Mouse (Mus musculus) cerebellum, adult 18-20 months (tissue): Measurements from ENCODE around the gene Gm20605.

Experiments used
- DNase-seq, 2 experiments: peaks; one replicate each; pipeline ENCODE4 v3.0.0; 2021

Gm20605 gene

DNA sequence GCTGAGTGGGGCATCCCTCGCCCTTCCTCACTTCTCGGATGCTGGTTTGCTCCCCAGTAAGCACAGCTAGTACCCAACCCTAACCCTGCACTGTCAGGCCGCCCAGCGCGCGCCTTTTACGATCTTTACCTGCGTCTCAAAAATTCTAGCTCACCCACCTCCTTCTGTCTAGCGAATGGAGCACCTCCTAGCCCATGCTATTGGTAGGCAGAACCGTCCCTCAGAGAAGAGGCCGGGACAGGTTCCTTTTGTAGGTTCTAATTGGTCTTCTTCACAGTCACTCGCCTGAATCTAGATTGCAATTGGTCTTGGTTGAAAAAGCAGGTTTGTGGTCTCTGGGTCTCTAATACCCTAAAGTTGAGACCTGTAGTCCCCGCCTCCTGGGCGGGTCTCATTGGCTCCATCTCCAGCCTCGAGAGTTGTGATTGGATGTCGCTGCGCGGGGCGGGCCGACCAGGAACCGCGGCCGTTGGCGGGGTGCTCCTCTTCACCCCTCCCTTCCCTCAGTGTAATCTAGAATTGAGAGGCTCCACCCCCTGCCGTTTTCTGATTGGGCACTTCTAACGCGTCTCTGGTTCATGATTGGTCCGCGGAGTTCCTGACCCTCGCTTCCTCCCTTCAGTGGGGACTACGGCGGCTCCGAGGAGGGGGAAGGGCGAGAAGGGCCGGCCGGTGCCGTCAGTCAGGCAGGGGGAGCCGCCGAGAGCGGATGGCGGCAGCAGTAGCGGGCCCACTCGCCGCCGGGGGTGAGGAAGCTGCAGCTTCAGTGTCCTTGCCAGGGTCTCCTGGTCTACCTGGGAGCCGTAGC, at the start of gene Gm20605, which contains the start of the genes Fbxo24 and Lrch4:
TSS of gene Gm20605 (plus strand) at position 678 of the 808 bp plus-strand sequence.
TSS of gene Fbxo24 (minus strand) at position 505 of the 808 bp plus-strand sequence.
TSS of gene Lrch4 (plus strand) at position 624 of the 808 bp plus-strand sequence.
- DNase-seq: peak; percentile 97 to 100

DNA sequence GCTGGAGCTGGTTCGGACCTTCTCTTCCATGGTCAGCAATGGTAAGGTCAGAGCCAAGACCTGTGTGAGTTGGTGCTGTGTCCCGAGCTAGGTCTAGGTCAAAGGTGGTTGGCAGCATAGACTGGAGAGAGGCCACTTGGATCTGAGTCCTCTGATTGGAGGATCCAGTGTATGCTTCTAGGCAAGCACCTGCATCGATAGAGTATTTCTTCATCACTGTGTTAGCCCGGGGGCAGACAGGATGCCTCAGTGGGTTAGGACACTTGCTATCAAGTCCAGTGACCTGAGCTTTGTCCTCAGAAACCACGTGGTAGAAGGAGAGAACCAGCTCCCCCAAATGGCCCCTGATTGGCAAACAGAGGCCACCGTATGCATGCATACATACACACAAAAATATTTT, 48.7 kb upstream of the Gm20605 start:
- no peak for DNase-seq

DNA sequence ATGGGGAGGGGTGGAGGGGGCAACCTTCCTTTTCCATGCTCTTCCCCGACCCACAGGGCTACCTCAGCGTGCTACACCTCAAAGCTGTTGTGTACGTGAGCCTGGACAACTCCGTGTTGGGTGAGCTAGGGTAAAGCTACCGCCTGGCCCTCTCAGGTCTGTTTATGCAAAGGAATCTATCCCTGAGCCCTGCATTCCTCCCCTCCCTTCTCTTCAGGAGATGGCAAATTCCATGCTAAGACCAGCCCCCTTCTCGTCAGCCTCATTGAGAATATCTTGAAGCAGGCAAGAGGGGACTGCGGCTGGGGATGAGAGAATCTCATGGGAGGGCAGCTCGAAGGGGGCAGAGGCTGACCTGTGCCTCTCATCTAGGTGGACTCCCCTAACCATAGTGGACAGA, 46.3 kb upstream of the Gm20605 start:
- no peak for DNase-seq

DNA sequence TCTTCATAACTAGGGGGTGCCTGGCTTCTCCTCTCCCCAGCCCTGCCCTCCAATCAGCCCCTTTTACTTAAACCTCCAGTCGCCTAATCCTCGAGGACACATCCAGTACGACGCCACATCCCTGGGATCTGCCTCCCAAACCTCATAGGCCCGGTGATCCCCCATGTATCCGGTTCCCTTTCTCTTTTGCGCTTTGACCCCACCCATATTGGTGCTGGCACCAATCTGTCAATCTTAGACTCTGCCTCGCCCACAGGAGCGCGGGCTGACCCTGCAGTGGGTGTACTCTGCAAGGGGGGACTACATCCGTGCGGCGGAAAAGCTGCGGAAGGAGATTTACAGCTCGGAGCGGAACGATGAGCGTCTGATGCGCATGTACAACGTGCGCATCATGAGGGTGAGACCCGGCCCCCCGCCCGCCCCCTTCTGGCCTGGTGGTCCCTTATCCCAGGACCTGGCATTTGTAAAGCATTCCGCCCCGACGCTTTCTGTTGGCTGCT, 45.3 kb upstream of the Gm20605 start:
- DNase-seq: no peak

DNA sequence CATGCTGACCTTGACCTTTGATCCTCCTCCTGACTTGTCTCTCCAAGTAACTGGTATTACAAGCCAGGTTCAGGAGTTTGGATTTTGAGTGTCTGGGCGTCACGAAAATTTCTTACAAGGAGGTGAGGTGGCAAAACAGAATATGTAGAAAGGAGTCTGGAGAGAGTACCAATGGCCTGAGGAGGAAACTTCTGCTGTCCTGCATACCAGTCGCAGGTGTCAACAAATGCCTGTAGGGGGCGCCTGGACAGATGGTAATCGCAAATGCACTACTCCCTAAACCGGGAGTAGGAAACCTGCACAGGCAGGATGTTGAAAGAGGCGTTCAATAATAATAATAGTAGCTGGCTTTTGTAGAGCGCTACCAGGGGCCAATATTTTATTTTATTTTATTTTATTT, 44.0 kb upstream of the Gm20605 start:
- peak; percentile 82 to 86 for DNase-seq

DNA sequence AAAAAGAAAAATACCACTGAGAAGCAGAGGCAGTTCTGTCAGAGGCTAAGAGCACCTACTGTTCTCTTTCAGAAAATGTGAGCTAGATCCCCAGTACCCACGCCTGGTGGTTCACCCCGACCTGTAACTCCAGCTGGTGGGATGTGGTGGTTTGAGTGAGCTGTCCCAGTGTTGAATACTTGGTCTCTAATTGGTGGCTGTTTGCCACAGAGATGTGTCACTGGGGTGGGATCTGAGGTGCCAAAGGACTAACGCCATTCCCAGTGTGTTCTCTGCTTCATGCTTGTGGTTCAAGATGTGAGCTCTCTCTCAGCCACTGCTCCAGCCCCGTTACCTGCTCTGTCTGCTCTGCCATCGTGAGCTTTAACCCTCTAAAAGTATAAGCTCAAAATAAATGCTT, 38.5 kb upstream of the Gm20605 start:
- DNase-seq: no peak

DNA sequence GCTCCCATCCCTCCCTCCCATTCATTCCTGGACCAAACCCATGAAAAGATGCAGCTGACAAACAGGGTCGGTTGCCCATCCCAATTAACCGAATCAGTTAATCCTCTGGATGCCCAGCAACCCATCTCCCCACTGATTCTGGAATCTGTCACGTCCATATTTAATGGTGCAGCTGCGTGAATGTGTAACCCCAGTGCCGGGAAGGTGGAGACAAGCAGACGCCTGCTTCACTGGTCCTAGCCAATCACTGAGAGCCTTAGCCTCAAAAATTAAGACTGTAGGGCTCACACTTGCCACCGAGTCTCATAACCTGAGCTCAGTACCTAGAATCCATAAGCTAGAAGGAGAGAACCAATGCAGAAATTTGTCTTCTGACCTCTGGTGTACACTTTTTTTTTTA, 33.1 kb upstream of the Gm20605 start:
- no peak for DNase-seq

DNA sequence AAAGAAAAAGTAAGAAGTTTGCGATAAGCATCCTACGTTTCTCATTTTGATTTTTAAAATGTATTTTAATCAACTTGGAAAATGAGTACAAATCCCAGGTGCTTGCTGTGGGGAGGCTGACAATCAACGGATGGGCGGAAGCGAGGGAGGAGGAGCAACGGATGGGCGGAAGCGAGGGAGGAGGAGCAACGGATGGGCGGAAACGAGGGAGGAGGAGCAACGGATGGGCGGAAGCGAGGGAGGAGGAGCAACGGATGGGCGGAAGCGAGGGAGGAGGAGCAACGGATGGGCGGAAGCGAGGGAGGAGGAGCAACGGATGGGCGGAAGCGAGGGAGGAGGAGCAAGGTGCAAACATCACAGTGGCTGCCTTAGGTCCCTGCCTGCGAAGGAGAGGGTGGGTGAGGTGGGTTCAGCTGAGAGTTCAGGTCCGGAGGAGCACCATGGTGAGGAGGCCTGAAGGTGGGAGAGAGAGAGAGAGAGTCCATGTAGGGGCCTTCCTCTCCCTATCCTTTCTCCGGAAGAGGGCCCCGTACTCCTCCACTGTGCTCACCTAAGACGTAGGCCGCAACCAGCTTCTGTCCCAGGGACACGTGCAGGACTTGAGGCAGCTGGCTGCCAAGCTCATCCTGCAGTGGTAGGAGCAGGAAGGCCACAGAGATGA, 32.2 kb upstream of the Gm20605 start:
- DNase-seq: no peak

DNA sequence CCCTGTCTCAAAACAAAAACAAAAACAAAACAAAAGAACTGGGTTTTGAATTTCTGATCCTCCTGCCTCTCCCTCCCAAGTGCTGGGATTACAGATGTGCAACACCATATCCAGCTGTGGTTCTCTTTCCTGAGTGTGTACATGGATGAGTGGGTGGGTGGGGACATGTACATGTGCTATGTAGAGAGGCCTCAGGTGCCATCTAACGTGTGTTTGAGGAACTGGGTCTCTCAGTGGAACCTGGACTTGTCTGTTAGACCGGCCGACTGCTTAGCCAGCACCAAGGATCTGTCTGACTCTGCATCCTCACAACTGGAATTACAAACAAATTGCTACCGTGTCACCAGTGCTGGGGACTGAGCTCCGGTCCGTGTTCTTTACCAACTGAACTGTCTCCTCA, 31.4 kb upstream of the Gm20605 start:
- no peak for DNase-seq

DNA sequence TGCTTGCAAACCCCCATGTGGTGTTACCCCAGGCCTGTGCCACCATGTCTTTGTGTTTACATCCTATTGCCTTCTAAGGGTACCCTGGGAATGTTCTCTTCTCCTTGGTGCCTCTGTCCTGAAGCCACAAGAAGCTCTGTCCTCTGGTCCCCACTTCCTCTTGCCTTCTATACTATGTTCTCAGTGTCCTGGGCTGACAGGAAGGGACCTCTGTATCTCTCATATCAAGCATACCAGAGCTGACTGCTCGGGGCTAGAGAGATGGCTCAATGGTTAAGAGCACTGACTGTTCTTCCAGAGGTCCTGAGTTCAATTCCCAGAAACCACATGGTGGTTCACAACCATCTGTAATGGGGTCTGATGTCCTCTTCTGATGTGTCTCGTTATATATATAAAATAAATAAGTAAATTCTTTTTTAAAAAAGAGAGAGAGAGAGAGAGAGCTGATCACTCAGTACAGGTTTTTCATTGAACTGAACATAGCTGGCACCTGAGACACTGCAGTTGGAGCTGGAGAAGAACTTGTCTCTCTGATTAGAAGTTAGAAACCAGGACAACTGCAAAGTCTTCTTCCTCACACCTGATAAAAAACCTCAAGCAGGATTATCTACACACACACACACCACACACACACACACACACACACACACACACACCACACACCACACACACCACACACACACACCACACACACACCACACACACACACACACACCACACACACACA, 30.7 kb upstream of the Gm20605 start:
- DNase-seq: no peak

DNA sequence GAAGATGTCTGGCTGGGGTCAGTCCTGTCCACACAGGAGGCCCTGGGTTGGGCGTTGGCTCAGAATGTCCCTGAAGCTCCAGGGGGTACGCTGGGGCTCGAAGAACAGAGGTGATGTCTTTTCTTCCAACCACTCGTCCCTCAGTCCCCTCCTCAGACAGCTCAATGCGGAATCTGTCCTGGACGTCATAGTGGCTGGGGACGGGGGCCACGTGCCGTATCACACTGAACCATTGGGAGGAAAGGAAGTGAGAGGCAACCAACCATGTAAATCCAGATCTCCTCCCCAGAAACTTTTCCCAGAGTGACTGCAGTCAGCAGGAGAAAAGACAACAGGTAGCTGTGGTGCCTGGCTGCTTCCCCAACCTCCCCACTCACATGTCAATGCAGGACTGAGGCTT, 29.4 kb upstream of the Gm20605 start:
- DNase-seq: peak in 1 of 2 experiments; percentile 16

DNA sequence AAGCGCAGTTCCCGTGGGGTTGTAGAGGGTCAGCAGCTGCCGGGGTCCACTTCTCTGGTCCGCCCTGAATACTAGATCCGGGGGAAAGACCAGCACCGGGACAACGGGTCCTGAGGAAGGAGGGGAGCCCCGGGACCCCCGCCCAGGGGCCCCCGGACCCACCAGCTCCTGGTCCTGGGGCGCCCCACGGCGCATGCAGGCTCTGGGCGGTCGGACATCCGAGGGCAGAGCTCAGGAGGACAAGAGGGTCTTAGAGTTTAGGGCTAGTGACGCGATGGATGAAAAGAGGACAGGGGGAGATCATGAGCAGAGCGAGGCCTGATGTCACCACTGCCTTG, 28.7 kb upstream of the Gm20605 start:
- no peak for DNase-seq

DNA sequence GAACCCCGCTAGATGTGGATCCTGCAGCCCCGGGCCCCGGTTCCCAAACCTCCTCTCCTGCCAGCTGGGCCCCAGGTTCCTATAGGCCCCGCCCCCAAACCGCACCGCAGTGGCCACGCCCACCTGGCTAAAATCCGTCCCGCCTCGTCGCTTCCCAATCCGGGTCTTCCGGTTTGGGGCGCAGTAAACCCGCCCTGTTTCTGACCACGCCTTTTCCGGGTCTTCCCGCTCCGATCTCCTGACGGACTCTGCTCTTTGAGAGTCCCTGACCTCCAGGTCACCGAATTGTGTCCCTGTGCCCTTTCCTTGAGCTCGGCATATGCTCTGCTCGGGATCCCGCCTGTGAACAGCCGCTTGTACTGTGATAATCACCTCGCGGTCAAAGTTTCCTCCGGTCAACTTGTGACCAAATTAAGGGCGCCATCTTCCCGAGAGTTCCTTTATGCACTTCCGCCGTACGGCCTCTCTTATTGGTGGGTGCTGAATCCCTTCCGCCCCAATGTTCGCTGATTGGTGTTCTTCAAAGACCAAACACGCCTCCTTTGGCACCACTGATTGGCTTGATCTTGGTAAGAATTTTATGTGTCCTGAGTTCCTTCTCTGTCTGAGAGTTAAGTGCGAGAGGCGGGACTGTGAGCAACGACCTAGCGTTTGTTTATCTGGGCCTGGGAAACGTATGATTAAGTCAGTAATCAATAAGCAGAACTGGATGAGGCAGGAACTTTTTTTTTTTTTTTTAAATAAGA, 28.2 kb upstream of the Gm20605 start, which contains the start of gene Mospd3:
TSS of gene Mospd3 (minus strand) at position 440 of the 746 bp plus-strand sequence.
- peak; percentile 95 to 96 for DNase-seq

DNA sequence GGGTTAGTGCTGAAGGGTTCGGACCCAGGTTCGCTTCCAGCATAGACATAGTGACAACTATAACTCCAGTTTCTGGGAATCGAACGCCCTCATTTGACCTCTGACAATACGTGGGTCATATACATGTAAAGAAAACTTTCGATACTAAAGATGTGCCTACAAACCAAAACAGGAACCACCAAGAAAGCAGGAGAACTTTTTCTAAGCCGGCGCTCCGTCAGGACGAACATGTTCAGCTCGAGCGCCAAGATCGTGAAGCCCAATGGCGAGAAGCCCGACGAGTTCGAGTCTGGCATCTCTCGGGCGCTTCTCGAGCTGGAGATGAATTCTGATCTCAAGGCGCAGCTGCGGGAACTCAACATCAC, 27.6 kb upstream of the Gm20605 start:
- peak in 1 of 2 experiments; percentile 23 for DNase-seq

DNA sequence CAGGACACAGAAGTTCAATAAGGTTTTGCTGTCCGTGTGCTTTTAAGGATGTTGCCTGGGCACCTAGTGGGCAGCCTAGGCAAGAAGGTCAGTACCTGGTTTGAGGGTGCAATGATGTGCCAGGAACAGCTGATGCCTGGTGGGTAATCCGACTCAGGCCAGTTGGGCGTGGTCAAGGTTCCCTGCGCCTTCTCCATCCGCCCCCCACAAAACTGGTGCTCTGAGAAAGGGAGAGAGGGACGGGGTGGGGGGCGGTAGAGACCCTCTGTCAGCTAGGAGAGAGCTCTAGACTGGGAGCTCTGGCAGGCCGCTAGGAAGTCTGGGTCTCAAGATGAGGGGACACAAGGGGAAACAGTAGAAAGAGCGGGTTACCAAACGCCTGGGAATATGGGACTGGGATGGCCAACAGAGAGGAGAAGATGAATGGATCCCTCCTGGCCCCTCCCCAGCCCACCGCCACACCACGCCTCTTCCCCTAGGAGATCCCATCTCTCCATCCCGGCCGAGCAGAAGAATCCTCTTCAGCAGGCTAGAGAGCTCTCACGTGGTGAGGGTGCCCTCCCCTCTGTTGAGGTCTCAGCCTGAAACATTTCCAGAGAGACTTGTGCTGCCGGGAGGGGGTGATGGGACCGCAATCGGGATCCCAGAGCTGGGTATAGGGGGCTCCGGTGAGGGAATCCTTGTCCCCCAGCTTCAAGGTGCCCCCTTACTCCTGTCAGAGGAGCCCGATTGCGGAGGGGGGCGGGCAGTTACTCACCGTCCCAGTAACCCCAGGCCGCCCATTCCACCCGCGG, 20.9 kb upstream of the Gm20605 start:
- DNase-seq: no peak

DNA sequence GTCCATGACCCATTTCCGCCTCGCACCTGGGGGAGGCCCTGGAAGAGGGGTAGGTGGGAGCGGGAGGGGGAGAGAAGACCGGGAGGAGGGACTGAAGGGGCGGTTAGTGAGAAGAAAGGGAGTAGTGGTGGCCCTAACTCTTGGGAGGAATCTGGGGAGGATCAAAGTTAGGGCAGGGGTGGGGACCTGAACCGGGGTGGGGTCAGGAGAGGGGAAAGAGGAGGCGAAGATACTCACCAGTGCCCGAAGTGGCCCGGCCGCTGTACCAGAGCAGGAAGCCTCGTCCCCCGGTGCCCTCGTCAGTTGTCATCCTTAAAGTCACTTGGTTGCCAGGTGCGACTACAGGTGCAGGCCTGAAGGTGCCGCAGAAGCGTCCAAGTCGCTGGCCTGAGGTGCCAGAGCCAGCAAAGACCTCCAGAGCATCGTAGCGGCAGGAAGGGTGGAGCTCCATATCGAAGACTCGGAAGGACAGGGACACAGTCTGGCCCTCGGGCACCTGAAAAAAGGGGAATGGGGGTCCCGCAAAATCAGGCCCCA, 20.3 kb upstream of the Gm20605 start:
- DNase-seq: no peak

DNA sequence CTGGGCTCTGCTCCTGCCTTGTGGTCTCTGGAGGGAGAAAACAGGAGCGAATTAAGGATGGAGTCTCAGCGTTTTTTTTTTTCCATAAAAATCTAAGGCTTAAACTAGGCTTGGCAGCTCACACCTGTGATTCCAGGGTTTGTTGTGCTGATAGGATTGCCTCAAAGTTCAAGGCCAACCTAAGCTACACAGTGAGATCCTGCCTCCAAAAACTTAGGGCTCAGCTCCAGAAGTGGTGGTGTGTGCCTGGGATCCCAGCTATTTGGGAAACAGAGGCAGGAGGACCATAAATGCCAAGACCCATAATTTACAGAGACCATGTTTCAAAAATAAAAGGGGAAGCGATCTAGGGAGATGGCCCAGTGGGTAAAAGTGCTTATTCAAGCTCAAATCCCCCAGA, 19.7 kb upstream of the Gm20605 start:
- no peak for DNase-seq

DNA sequence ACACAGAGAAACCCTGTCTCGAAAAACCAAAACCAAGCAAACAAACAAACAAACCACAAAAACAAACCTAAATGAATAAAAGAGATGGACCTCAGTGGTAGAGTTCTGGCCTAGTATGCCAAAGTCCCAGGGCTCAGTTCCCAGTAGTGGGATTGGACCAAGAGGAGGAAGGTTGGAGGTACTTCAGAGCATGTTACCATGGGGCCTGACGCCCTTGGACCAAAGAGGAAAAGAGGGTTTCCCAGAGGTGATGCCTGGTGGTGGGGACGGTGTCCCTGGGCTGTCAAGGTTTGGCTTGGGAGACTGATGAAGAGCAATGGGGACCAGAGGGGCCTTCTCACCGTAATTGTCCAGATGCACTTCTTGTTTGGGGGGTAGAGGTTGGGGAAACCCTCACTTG, 18.9 kb upstream of the Gm20605 start:
- no peak for DNase-seq

DNA sequence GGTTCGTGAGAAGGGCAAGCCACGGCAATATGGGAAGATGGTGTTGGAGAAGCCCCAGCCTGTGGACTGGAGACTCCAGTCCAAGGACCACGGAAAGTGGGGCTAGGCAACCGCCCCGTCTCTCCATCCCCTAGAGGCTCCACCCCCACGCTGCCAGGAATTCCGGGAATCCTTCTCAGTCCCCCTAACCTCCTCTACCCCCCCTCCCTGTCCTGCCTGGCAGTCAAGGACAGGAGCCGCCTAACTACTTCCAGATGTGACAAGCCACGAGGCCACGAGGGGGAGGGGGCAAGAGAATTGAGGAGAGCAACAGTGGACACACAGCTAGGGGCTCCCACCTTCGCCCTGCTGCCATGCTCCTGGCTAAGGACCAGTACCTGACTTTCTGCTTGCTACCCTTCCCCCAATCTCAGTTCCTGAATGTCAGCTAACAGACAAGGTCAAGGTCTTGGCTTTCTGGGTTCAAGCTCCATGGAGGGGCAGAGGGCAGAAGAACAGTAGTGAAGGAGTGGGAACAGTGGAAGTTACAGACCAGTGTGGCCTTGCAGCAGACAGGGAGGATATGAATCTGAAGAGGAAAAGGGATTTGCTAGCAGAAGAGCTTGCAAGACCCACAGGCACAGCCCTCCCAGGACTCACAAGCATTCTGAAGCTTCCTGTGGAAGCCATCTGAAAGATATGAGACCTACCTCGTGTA, 18.3 kb upstream of the Gm20605 start:
- DNase-seq: no peak

DNA sequence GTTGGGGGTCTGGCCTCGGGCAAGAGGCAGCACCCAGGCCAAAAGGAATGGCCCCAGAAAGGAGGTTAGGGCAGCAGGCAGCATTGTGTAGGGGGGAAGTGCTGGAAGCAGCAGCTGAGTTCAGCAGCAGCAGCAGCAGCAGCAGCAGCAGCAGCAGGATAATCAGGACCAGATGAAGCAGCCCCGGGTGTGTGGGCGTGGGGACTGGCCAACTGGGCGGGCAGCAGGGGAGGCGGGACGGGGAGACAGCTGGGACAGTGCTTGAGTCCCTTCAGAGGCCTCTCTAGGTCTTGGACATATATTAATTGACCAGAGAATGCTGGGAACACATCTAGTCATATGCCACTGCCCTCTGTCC, 17.8 kb upstream of the Gm20605 start:
- DNase-seq: no peak

DNA sequence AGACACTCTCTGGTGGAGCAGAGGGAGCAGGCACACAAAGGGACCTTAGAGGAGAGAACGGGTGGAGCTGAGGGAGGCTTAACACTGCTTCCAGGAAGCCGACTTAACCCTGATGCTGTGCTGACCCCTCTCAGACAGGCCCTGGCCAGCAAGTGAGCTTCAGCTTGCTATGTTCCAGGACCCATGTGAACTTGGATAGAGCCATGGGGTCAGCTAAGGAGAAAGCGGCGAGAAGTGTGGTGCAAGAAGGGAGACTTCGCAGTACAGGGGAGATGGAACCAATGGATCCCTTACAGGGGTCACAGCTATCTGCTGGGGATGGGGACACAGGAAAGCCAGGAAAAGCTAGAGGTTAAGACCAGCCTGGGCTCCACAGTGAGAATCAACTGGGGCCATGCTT, 15.9 kb upstream of the Gm20605 start:
- no peak for DNase-seq
